Mouse (Mus musculus) T-helper 17 cell (primary cell): ENCODE results near the gene Lsamp.

Experiments used
- in situ Hi-C, 2 experiments: fragments of 300-600 bp; cut with MboI, MseI; formaldehyde crosslinking; loops; 1 replicate in 1 of 2; 2 replicates in 1 of 2; pipeline ENCODE4 v1.15.1; 2025; ENCODE audit warnings: high pct_unique_total_duplicates in 2 of 2

Gene Lsamp

GRCm38 (mm10) chr16:40271859-40272258 is 287.7 kb downstream of the Lsamp start:
- in situ Hi-C loops, result no loop called here

GRCm38 (mm10) chr16:40290132-40290531 is 306.0 kb downstream of the Lsamp start:
- in situ Hi-C loops, result no loop called here

- in situ Hi-C loops, result no loop called here
Observed at GRCm38 (mm10) chr16:40294296-40294882, 310.2 kb downstream of the Lsamp start.

- in situ Hi-C loops, result no loop called here
Observed at GRCm38 (mm10) chr16:40295240-40295639, 311.1 kb downstream of the Lsamp start.

GRCm38 (mm10) chr16:40307666-40308065 is 323.5 kb downstream of the Lsamp start:
- in situ Hi-C loops, result loop anchor here in 1 of 2 experiments (5.0 kb wide), 1 partner anchor 350 kb away; no protein-coding TSS in a partner anchor

GRCm38 (mm10) chr16:40316199-40316598 is 332.0 kb downstream of the Lsamp start:
- in situ Hi-C loops, result no loop called here

GRCm38 (mm10) chr16:40324811-40325210 is 340.6 kb downstream of the Lsamp start:
- in situ Hi-C loops, result no loop called here

- in situ Hi-C loops, result no loop called here
Observed at GRCm38 (mm10) chr16:40328249-40328820, 344.2 kb downstream of the Lsamp start.

- in situ Hi-C loops, result no loop called here
Observed at GRCm38 (mm10) chr16:40369677-40370076, 385.5 kb downstream of the Lsamp start.

GRCm38 (mm10) chr16:40371291-40371690 is 387.1 kb downstream of the Lsamp start:
- in situ Hi-C loops, result no loop called here

- in situ Hi-C loops, result no loop called here
Observed at GRCm38 (mm10) chr16:40375314-40375713, 391.2 kb downstream of the Lsamp start.

GRCm38 (mm10) chr16:40377129-40377799 is 393.1 kb downstream of the Lsamp start:
- in situ Hi-C loops, result no loop called here

GRCm38 (mm10) chr16:40392106-40392505 is 407.9 kb downstream of the Lsamp start:
- in situ Hi-C loops, result no loop called here

GRCm38 (mm10) chr16:40399531-40399930 is 415.4 kb downstream of the Lsamp start:
- in situ Hi-C loops, result no loop called here

- in situ Hi-C loops, result no loop called here
Observed at GRCm38 (mm10) chr16:40434280-40434679, 450.1 kb downstream of the Lsamp start.

GRCm38 (mm10) chr16:40436415-40436814 is 452.3 kb downstream of the Lsamp start:
- in situ Hi-C loops, result no loop called here

- in situ Hi-C loops, result no loop called here
Observed at GRCm38 (mm10) chr16:40437879-40438278, 453.7 kb downstream of the Lsamp start.

- in situ Hi-C loops, result no loop called here
Observed at GRCm38 (mm10) chr16:40438876-40439275, 454.7 kb downstream of the Lsamp start.

GRCm38 (mm10) chr16:40446587-40446986 is 462.4 kb downstream of the Lsamp start:
- in situ Hi-C loops, result no loop called here

GRCm38 (mm10) chr16:40463411-40464058 is 479.4 kb downstream of the Lsamp start:
- in situ Hi-C loops, result no loop called here

- in situ Hi-C loops, result no loop called here
Observed at GRCm38 (mm10) chr16:40466596-40466995, 482.4 kb downstream of the Lsamp start.

GRCm38 (mm10) chr16:40470946-40471345 is 486.8 kb downstream of the Lsamp start:
- in situ Hi-C loops, result no loop called here
